Mouse (Mus musculus) liver, embryonic 14.5 days (tissue): ENCODE data around the gene BC067074. TPM values are rescaled to one million over a fixed set of nuclear protein-coding genes. Genes with fewer than 3 reads are reported as not detected.
A peak's percentile ranks its signal among the peaks of the same experiment; 100 is the strongest.
"Not testable (repeated sequence)": the region's sequence is repeated elsewhere in the genome, so short reads cannot be mapped to it uniquely, and the experiment has no call there.

ENCODE experiments used
- ATAC-seq: fragments of 200-750 bp; cut with Nextera tagmentation; 2 replicates; pipeline ENCODE4 v1.8.0; 2017; ENCODE audit warnings: moderate number of reproducible peaks, mild to moderate bottlenecking, moderate library complexity; ENCODE audit not compliant: insufficient read depth
- DNase-seq, 3 experiments: peaks; one replicate each; pipeline ENCODE4 v3.0.0-alpha.2; 2012 to 2013; ENCODE audit warnings: low read depth in 3 of 3, low spot score in 3 of 3
- H3K27ac ChIP-seq: fragments of 300-500 bp; sonication (generic); 2 replicates; pipeline ENCODE4 v1.5.1; 2014; ENCODE audit warnings: moderate library complexity, mild to moderate bottlenecking, control low read depth, inconsistent platforms
- H3K27me3 ChIP-seq: fragments of 300-500 bp; sonication (generic); 2 replicates; pipeline ENCODE4 v1.6.1; 2014; ENCODE audit warnings: mild to moderate bottlenecking, low read length, moderate library complexity; ENCODE audit not compliant: control insufficient read depth, insufficient read depth
- H3K36me3 ChIP-seq: fragments of 300-500 bp; sonication (generic); replicated peaks from 2 replicates; pipeline ENCODE4 v1.6.1; 2014; ENCODE audit warnings: low read depth; ENCODE audit not compliant: control insufficient read depth, insufficient read depth
- H3K4me1 ChIP-seq, 2 experiments: fragments of 200-500 bp in 1 of 2; fragments of 300-500 bp in 1 of 2; sonication (generic) in 1 of 2; replicated peaks; 2 replicates each; pipeline ENCODE4 v1.6.1; 2012 to 2014; ENCODE audit warnings: antibody characterized with exemption in 1 of 2, inconsistent platforms in 1 of 2, low read length in 1 of 2; ENCODE audit not compliant: control insufficient read depth in 2 of 2, insufficient read depth in 2 of 2
- H3K4me2 ChIP-seq: fragments of 300-500 bp; sonication (generic); 2 replicates; pipeline ENCODE4 v1.6.1; 2014; ENCODE audit warnings: low read depth, mild to moderate bottlenecking, control low read depth, moderate library complexity
- H3K4me3 ChIP-seq, 2 experiments: fragments of 200-500 bp in 1 of 2; fragments of 300-500 bp in 1 of 2; sonication (generic) in 1 of 2; 2 replicates each; pipeline ENCODE4 v1.5.1; 2012 to 2014; ENCODE audit warnings: low read depth in 2 of 2, low read length in 2 of 2, mild to moderate bottlenecking in 2 of 2, control low read depth in 1 of 2, inconsistent platforms in 1 of 2, moderate library complexity in 1 of 2; ENCODE audit not compliant: insufficient read depth in 1 of 2
- H3K9ac ChIP-seq: fragments of 300-500 bp; sonication (generic); replicated peaks from 2 replicates; pipeline ENCODE4 v1.6.1; 2014; ENCODE audit warnings: mild to moderate bottlenecking, control low read depth, moderate library complexity
- H3K9me3 ChIP-seq: fragments of 300-500 bp; sonication (generic); 2 replicates; pipeline ENCODE4 v1.6.1; 2016; ENCODE audit warnings: low read length, mixed read lengths; ENCODE audit not compliant: control insufficient read depth
- CTCF ChIP-seq: IDR thresholded peaks from 2 replicates; pipeline ENCODE4 v1.5.1; 2016; ENCODE audit warnings: antibody characterized with exemption, low read depth, control low read depth
- EP300 ChIP-seq: IDR thresholded peaks from 2 replicates; pipeline ENCODE4 v1.6.1; 2016; ENCODE audit warnings: antibody characterized with exemption, low read depth
- WGBS: fragments of 180-500 bp; shearing (Covaris S2); extraction: QIAGEN DNeasy Blood & Tissue Kit; methylation state at CpG from one replicate; pipeline ENCODE4 v1.1.7; 2014; ENCODE audit not compliant: insufficient replicate concordance; 5-methylcytosine and 5-hydroxymethylcytosine counted together
- polyA plus RNA-seq, 2 experiments: library from polyadenylated mRNA; depleted of rRNA in 1 of 2; stranded (reverse) in 1 of 2; unstranded in 1 of 2; fragments of >200 nt; fragmentation: Nextera tagmentation in 1 of 2; extraction: Ambion mirVana in 1 of 2; gene quantifications; 2 replicates each; pipeline versions ENCODE4 v1.2.1 to v1.2.3; 2012 to 2014

BC067074 gene
- polyA plus RNA-seq (2012; rRNA removed) (0.20 and 0.24 TPM in 2 replicates), polyA plus RNA-seq (2014; fragmentation: Nextera tagmentation; extraction: Ambion mirVana) (0.08 and 0.10 TPM in 2 replicates)

GRCm38 (mm10) chr13:113292975-113293706, at the start of gene BC067074:
Gene BC067074 (plus strand): TSS chr13:113293159.
- ATAC-seq = 0 out of 2 replicates have a peak, but pooled peaks have one; percentile 33
- Histone ChIP-seq H3K4me1 (no peaks in the 10 kb centered on the region), H3K9me3 (no peaks in the 10 kb centered on the region), H3K4me2 (peak within 1 kb of the TSS; percentile 56), H3K27ac (no peak within 1 kb of the TSS), H3K36me3 (no peaks in the 10 kb centered on the region), H3K27me3 (peaks cover 23% of the 10 kb centered on the region), H3K9ac (no peak within 1 kb of the TSS), H3K4me3 (peak within 1 kb of the TSS; percentile 34 to 40)
- TF ChIP-seq CTCF = no peak
- no peak for TF ChIP-seq EP300
- 2% methylated on average over 65 of the region's 75 CpGs for WGBS
- DNase-seq = no peak

- no peak overlapping the region for H3K4me2 ChIP-seq
- H3K4me1 ChIP-seq = peaks cover 0 to 1% of the 10 kb centered on the region in 2 experiments; a peak in 2 of 4 replicates
- no peaks in the 10 kb centered on the region for H3K27me3 ChIP-seq
- no peak overlapping the region for H3K9ac ChIP-seq
- H3K27ac ChIP-seq = no peak overlapping the region
- H3K36me3 ChIP-seq = no peaks in the 10 kb centered on the region
- WGBS = 47% methylated on average over 8 of the region's 8 CpGs
- H3K4me3 ChIP-seq = no peak overlapping the region
- no peak for TF ChIP-seq EP300
- no peak for TF ChIP-seq CTCF
- ATAC-seq (no peak), DNase-seq (no peak)
- no peaks in the 10 kb centered on the region for H3K9me3 ChIP-seq
Observed at GRCm38 (mm10) chr13:113245025-113245424, 47.9 kb upstream of the BC067074 start.

- DNase-seq, H3K9ac ChIP-seq, ATAC-seq, H3K27me3 ChIP-seq, H3K9me3 ChIP-seq, H3K4me3 ChIP-seq, H3K36me3 ChIP-seq, H3K27ac ChIP-seq, H3K4me2 ChIP-seq, H3K4me1 ChIP-seq: not testable (repeated sequence)
- WGBS = 64% methylated on average over 7 of the region's 7 CpGs
Observed at GRCm38 (mm10) chr13:113252580-113252979, 40.4 kb upstream of the BC067074 start.

GRCm38 (mm10) chr13:113256766-113257165, 36.2 kb upstream of the BC067074 start:
- WGBS = 56% methylated on average over 2 of the region's 2 CpGs
- TF ChIP-seq CTCF (no peak), EP300 (no peak)
- Histone ChIP-seq H3K9ac (no peak overlapping the region), H3K4me3 (no peak overlapping the region), H3K4me1 (no peaks in the 10 kb centered on the region), H3K27ac (no peak overlapping the region), H3K36me3 (no peaks in the 10 kb centered on the region), H3K9me3 (no peaks in the 10 kb centered on the region), H3K27me3 (no peaks in the 10 kb centered on the region), H3K4me2 (no peak overlapping the region)
- ATAC-seq (no peak), DNase-seq (no peak)

- WGBS = 38% methylated on average over 5 of the region's 5 CpGs
- H3K9ac ChIP-seq = no peak overlapping the region
- H3K27me3 ChIP-seq = no peaks in the 10 kb centered on the region
- no peak overlapping the region for H3K4me2 ChIP-seq
- ATAC-seq (no peak), DNase-seq (no peak)
- H3K9me3 ChIP-seq = no peaks in the 10 kb centered on the region
- H3K36me3 ChIP-seq = no peaks in the 10 kb centered on the region
- TF ChIP-seq EP300 = no peak
- peak; percentile 60 for TF ChIP-seq CTCF
- no peaks in the 10 kb centered on the region for H3K4me1 ChIP-seq
- H3K4me3 ChIP-seq = no peak overlapping the region
- no peak overlapping the region for H3K27ac ChIP-seq
Observed at GRCm38 (mm10) chr13:113257190-113257589, 35.8 kb upstream of the BC067074 start.
